Mouse (Mus musculus) NIH3T3 (cell line): Measurements from ENCODE around the gene Lypd6b.
A peak's percentile ranks its signal among the peaks of the same experiment; 100 is the strongest.

Source experiments
- DNase-seq: peaks from one replicate; pipeline ENCODE4 v3.0.0-alpha.2; 2012; ENCODE audit warnings: low read depth

The Lypd6b gene

GRCm38 (mm10) chr2:49818126-49818525, 30.6 kb downstream of the Lypd6b start:
- peak; percentile 29 for DNase-seq

- no peak for DNase-seq
Measured at GRCm38 (mm10) chr2:49822312-49822711, 34.8 kb downstream of the Lypd6b start.

GRCm38 (mm10) chr2:49825588-49825987, 38.1 kb downstream of the Lypd6b start:
- no peak for DNase-seq

GRCm38 (mm10) chr2:49827756-49828155, 40.3 kb downstream of the Lypd6b start:
- no peak for DNase-seq

GRCm38 (mm10) chr2:49830369-49830768, 42.9 kb downstream of the Lypd6b start:
- DNase-seq: no peak

- DNase-seq: no peak
Measured at GRCm38 (mm10) chr2:49832277-49832803, 44.9 kb downstream of the Lypd6b start.

GRCm38 (mm10) chr2:49837454-49838059, 50.1 kb downstream of the Lypd6b start:
- no peak for DNase-seq

DNA sequence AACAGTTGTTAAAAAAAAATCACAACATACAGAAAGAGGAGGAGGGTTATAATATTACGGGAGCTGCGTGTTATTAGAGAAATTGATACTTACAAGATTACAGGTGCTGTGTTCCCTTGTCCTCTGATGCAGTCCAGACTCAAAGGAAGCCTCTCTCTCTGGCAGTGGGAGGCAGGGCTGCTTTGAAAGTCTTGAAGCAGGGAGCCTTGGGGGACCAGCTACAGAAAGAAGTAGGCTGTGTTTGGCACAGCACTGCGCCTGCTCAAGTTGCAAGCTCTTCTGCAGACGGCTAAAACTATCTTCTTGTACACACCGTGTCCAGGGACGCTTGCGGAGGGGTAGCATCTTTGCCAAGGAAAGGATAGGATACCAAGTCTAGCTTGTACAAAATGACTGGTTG, 51.1 kb downstream of the Lypd6b start:
- no peak for DNase-seq

- peak; percentile 20 for DNase-seq
Measured at GRCm38 (mm10) chr2:49840573-49840972, 53.1 kb downstream of the Lypd6b start.

- DNase-seq: no peak
Measured at GRCm38 (mm10) chr2:49841089-49841488, 53.6 kb downstream of the Lypd6b start.

DNA sequence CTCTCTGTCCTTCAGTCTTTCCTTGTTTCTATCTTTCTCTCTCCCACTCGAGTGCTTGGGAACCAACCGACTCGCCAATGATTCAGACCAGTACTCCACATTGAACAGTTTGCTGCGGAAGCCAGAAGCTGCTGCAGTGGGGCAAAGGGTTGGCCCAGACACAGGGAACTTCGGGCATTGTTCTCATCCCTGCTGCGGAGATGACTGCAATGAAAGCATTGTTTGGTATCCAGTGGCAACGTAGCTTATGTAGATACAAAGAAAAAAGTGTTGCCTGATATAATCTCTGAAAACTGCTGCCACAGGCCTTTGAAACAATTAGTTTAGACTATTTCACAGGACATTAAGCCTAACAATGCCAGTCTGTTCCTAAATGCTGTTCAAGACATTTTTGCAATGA, 57.6 kb downstream of the Lypd6b start:
- no peak for DNase-seq

DNA sequence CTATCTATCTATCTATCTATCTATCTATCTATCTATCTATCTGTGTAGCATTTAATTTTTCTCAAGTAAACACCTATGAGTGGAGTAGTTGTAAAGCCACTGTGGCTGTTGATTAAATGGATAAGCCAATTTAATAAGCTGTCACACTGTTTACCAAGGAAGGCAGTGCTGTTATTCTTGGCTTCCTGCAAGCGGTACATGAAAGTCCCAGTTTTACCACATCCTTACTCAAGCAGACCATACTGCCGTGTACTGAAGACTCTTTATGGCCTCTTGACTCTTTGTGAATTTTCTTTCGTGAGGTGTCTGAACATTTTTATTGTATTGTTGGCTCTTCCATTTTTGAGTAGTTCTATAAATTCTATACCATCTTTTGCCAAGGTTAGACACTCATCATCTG, 58.6 kb downstream of the Lypd6b start:
- no peak for DNase-seq

- no peak for DNase-seq
Measured at GRCm38 (mm10) chr2:49846880-49847279, 59.4 kb downstream of the Lypd6b start.

DNA sequence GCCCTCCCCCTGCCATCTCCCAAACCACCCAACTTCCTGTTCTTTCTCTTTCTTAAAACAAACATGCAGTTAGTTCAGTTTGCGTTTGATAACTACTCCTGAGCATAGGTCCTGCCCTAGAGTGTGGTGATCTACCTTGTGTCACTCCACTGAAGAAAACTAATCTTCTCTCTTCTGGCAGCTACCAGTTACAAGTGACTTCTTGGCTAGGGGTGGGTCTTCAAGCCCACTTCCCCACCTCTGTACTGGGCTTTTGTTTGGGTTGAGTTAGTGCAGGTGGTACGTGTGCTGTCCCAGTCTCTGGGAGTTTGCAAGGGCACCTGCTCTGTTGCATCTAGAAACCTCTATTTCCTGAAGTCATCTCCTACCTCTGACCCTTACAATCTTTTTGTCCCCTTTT, 60.3 kb downstream of the Lypd6b start:
- no peak for DNase-seq

- no peak for DNase-seq
Measured at GRCm38 (mm10) chr2:49849771-49850170, 62.3 kb downstream of the Lypd6b start.

DNA sequence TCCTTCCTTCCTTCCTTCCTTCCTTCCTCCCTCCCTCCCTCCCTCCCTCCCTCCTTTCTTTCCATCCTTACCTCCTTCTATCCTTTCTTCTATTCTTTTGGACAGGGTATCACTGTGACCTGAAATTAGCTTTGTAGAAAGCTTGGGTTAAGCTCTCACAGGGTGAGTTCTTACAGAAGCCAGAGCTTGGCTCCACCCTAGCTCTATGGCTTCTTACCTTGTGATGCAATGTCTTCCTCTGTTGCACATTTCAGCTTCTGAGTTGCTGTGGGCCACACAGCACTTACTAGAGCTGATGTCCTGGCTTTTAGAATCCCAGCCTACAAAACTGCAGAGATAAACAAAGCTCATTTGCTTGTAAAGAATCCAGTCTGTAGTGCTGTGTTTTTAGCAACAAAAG, 64.5 kb downstream of the Lypd6b start:
- DNase-seq: no peak

GRCm38 (mm10) chr2:49856161-49856564, 68.7 kb downstream of the Lypd6b start:
- DNase-seq: no peak

GRCm38 (mm10) chr2:49856584-49856983, 69.1 kb downstream of the Lypd6b start:
- no peak for DNase-seq

- no peak for DNase-seq
Measured at GRCm38 (mm10) chr2:49860219-49860962, 72.9 kb downstream of the Lypd6b start.

DNA sequence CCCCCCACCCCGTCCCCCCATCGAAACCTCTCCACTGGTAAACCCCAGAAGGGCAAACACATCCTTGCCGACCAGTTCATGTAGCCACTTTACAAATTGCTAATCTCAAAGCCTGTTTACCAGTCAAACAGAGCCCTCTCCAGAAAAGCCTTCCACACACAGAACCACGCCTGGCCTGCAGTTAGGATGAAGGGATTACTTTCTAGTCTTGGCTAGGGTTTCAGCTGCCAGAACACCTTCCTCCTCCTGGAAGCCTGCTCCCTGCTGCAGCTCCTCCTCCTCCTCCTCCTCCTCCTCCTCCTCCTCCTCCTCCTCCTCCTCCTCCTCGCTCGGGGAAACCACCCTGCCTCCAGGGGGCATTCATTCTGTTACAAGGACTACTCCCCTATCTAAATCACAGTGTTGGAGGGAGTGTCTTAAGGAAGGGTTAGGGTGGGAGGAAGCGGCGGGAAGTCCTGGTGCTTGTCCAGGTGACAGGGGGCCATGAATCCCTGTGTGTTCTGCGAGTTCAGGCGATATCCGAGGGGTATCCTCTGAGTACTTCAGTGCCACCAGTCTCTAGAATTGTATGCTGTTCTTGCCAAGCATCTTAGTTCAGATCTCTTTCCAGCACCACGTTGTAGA, 73.6 kb downstream of the Lypd6b start:
- no peak for DNase-seq

DNA sequence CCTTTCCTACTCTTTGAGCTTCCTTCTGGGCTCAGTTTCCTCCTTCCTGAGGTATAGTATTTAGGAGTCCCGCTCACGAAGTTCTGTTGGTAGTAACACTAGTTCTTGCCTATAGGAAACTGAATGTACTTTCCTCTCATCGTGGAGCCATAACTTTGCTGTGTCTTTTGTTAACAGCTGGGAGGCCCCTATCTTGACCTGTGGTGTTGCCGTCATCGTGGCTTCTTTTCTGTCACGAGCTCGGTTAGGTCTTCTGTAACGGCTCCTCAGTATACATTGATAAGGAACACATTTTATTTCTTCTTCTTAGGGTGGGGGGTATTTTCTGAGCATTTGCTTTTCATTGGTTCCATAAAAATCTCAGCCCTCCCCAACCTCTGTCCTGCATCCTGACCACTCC, 74.2 kb downstream of the Lypd6b start:
- no peak for DNase-seq

DNA sequence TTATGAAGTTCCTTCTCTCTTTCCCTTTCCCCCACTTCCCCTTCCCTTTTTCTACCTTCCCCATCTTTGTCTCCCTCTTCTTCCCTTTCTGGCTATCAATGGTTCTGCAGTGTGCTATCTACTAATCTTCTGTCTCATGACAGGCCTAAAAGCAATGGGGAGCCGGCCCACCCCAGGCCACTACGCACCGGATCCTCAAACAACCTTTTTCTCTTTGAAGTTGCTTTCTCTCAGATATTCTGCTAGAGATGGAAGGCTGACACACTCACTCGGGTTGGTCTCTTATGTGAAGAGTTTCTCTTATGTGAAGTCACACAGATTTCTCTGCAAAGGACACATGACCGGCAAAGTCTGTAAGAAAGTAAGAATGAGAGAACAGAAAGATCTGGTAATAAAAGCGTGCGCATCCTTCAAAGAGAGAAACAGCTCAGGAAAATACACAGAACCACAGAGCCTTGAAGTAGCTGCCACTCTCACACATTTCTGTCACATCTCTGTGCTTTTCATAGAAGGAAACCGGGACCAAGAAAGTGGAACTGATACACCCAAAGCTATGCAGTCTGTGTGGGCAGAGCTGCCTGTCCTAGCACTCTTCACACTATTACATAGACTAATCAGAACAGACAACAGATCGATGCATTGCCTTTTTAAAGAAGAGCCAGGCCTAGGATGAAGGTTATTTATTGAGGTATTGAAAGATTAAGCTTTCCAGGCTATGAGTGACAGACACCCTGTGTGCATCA, 80.8 kb downstream of the Lypd6b start:
- no peak for DNase-seq
